Mouse (Mus musculus) heart, postnatal 10 days (tissue): ENCODE results near the gene Eif3i. TPM values are rescaled to one million over a fixed set of nuclear protein-coding genes. Genes with fewer than 3 reads are reported as not detected.

Experiments
- DNase-seq, 2 experiments: peaks; one replicate each; pipeline ENCODE4 v3.0.0; 2021
- intact Hi-C: fragments of 180-260 bp; cut with DNase I; formaldehyde crosslinking; loops from one replicate; pipeline ENCODE4 v1.15.1; 2025
- total RNA-seq, 2 experiments: library from RNA; stranded (reverse); gene quantifications; 2 replicates each; pipeline ENCODE4 v1.2.3; 2021

Eif3i gene
- total RNA-seq, 2 experiments from 2014 or later = 143 to 144 TPM

DNA sequence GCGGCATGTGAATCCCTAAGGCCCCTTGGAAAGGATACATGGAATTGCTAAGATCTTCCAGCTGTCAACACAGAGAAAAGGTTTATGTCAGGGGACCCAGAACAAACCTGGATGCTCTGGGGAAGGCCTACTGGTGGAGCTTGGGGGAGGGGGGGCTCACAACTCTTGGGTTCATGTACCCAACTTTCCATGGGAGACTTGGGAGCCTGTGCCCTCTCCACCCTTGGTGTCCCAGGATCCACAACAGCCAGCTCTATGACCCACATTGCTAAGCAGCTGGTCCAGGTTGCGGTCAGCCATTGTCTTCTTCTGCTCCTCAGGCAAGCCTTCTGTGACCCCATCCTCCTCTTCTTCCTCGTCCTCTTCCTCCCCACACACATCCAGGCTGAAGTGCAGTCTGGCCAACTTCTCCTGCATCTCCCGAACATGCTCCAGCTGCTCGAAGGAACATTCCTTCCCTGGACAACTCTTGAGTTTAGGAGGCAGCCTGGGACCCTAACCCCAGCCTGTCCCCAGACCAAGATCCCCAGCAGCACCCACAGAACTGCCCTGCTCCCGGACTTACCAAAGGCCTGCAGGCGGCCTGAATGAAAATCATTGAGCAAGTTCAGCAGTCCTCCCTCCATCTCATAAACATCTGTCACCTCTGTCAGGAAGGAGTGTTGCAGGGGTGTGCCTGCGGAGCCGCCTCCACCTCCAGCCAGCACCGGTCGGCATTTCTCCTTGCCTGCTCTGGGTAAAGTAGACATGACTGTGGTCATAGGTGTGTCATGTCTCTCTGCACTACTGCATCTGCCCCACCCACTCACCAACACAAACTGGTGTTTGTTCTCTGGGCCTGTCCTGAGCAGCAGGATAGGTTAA lies 20.2 kb upstream of the Eif3i start:
- DNase-seq = no peak
- intact Hi-C loops = no loop called here

- intact Hi-C loops = no loop called here
- DNase-seq = peak; percentile 97 to 98
These were observed 18.6 kb upstream of the Eif3i start, which contains the start of gene Iqcc for GRCm38 (mm10) chr4:129618786-129619691. TSS of gene Iqcc (minus strand) at chr4:129619099.

DNA sequence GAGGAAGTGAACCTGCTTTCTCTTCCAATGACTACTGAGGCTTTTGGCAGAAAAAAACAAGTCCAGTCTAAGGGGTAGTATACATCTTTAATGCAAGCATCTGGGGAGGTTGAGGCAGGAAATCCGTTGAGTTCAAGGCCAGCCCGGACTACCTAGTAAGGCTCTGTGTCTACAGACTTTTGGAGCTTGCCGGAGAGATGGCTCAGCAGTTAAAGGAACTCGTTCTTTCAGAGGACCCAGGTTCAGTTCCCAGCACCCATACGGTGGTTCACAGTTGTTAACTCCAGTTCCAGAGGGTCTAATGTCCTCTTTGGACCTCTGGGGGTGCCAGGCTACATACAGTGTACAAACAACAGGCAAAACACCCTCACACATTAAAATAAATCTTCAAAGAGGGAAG lies 17.6 kb upstream of the Eif3i start:
- no peak for DNase-seq
- intact Hi-C loops = no loop called here

- no peak for DNase-seq
- intact Hi-C loops = no loop called here
These were observed 16.7 kb upstream of the Eif3i start for GRCm38 (mm10) chr4:129617121-129617641.

DNA sequence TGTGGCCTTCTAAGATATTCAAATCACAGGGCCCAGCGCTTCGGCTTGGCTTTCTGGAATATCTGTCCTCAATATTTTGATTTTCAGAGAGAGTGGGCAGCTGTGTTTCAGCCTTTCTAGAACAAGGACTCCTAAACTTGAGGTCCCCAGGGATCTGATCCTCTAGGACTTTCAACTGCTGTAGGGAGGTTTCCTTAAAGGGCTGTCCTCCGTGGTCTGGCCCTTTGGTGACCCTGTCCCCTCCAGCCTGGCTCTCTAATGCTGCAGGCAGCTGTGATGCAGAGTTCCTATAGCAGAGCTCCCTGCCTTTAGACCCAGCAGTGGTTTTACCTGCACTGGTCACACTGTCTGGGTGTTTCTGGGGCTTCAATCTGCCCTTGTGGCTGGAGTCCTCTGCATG lies 16.2 kb upstream of the Eif3i start:
- DNase-seq = no peak
- intact Hi-C loops = no loop called here

- intact Hi-C loops = no loop called here
- DNase-seq = no peak
These were observed 15.4 kb upstream of the Eif3i start for GRCm38 (mm10) chr4:129615801-129616290.

DNA sequence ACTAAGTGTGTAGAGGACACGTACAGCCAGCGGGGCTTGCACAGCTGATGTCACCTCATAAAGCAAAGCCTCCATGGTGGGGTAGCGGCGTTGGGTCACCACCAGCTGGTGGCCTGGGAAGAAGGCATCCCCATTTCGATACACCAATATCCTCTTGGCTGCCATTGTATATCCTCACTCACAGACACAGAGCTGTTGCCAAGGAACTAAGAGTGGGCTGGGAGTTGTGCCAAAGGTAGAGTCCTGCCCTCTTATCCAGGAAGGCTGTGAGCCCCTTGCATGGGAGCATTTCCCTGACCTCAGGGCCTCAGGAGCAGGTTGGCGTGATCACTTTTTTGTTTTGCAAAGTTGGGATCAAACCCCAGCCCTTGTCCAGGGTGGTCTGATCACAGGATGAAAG lies 13.6 kb upstream of the Eif3i start, which contains the start of gene Dcdc2b:
Dcdc2b (minus strand) TSS at position 165 of the 400 bp plus-strand sequence.
- intact Hi-C loops = no loop called here
- DNase-seq = peak; percentile 69 to 79

DNA sequence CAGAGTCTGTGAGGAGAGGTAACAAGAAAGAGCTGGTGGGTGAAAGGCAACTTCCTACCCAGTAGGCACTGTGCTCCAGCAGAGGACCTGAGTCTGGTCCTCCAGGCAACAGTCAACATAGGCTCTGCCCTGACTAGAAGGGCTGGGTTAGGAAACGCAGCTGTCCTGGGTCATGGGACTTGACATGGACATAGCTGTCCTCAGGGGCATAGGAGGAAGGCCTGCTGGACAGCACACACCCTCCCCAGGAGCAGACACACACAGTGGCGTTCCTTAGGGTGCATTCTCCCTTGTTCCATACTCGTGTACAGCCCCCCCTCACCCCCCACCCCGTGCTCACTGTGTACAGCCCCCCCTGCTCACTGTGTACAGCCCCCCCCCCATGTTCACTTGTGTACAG lies 10.0 kb upstream of the Eif3i start:
- intact Hi-C loops = no loop called here
- DNase-seq = no peak

DNA sequence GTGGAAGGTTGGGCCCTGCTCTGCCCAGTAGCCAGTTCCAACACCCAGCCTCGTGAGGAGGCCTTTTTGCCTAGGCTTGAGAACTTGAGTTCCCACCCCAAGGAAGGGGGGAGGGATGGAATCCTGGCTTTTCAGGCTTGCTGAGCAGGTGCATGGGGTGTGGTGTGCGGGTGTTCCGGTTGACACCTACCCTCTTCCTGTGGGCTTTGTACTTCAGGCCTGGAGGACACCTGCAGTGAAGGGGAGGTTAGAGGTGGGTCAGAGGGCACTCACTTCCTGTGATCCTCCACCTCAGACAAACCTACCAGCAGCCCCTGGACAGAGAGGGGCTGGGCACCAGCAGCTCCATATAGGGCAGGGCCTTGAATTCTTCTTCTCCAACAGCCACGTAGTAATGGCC lies 9.6 kb upstream of the Eif3i start:
- no peak for DNase-seq
- intact Hi-C loops = no loop called here

GRCm38 (mm10) chr4:129609139-129609631 lies 8.7 kb upstream of the Eif3i start:
- DNase-seq = no peak
- intact Hi-C loops = loop anchor here (2.0 to 10.0 kb wide), 2 partner anchors 60 to 114 kb away; partner anchors contain the start of genes Fam229a and Tssk3

DNA sequence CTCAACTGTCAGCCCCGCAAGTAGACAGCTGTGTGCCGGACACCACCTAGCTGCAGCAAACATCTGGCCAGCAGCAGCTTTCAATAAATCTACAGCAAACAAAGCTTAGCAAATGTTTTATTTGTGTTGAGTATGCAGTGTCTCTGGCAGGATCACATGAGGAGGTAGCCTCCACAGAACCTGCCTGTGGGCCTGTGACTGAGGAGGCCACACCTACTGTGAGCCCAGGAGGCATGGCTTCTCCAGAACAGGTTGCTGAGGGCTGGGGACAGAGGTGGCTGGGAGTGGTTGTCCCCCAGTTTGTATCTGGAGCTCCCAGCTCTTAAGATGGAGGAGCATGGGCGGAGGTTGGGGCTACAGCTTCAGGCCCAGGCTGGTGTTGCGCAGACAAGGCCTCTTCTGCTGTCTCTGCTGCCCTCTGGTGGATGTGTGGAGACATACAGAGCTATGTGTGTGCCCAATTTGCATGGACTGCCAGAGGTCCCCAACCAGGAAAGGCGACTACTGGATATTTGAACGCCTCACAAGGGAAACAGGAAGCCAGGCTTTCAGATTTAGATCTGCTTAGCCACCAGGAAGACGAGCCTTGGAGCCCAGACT lies 8.1 kb upstream of the Eif3i start:
- DNase-seq = peak; percentile 87 to 92
- intact Hi-C loops = loop anchor here (1.0 to 10.0 kb wide), 3 partner anchors 23 to 114 kb away; partner anchors contain the start of genes Fam229a and Tssk3

DNA sequence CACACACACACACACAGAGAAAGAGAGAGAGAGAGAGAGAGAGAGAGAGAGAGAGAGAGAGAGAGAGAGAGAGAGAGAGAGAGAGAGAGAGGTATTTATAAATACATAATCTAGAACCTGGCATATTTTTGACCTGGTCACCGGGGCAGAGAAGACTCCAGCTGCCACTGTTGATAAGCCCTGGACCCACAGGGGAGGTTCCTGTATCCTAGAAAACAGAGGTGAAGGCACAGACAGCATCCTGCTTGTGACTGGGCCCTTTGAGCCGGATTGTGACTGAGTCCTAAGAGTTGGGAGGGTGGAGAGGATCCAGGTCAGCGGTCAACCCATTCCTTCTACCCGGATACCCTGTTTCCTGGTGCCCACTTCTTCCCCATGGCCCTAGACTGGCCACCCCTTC lies 11.6 kb downstream of the Eif3i start:
- no peak for DNase-seq
- intact Hi-C loops = no loop called here

DNA sequence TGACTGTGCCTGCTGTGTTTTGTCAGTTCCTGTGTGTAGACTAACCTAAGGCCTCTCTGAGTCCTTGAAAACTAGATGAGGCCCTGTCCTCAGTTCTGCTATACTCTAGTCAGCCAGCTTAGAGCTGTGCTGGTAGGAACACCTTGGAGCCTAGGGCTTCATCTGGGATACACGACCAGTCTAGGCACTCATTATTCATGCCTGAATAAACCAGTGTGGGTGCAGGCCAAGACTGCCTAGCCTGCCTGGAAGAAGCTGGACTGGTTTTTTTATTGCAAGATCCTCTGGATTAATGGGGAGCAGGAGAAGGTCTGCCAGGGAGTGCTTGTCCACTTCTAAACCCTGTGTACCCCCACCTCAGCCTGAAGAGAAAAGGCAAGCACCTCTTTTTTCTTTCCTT lies 13.5 kb downstream of the Eif3i start:
- no peak for DNase-seq
- intact Hi-C loops = no loop called here

DNA sequence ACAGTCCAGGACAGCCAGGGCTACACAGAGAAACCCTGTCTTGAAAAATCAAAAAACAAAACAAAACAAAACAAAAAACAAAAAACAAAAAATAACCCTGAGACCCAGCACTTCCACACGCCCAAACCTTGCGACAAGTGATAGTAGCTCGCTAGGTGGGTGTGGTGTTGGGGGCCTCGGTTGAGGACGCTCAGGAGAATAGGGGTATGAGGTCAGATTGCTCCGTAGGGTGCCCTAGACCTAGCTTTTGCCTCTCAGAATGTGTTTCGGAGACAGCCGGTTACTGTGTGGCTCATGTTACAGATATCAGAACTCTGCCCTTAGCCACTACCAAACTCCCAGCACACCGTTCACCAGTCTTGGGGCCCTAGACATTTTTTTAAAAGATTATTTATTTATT lies 14.7 kb downstream of the Eif3i start:
- intact Hi-C loops = loop anchor here (1.0 kb wide), 1 partner anchor 23 kb away; no protein-coding TSS in a partner anchor
- no peak for DNase-seq

GRCm38 (mm10) chr4:129584884-129585608 lies 15.4 kb downstream of the Eif3i start:
- intact Hi-C loops = loop anchor here (1.0 kb wide), 1 partner anchor 23 kb away; no protein-coding TSS in a partner anchor
- DNase-seq = peak; percentile 87 to 91

DNA sequence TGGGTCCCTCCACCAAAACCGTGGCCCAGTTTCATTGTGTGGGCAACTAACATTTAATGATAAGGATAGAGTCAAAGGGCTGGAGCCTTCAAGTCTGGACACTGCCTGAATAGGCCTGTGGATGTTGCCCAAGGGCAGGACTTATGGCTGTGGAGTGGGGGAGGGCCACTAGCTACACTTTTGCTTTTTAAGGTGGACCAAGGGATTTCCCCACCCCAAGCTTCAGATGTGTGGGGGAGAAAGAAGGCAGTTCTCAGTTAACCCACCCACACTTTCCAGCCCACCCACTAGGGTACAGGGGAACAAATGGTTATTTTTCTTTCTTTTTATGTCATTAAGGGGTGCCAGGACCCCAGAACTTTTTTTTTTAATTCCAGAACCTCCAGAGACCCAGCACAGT lies 16.1 kb downstream of the Eif3i start:
- no peak for DNase-seq
- intact Hi-C loops = no loop called here

- intact Hi-C loops = no loop called here
These were observed 18.2 kb downstream of the Eif3i start for GRCm38 (mm10) chr4:129582251-129582650.

GRCm38 (mm10) chr4:129580347-129580746 lies 20.1 kb downstream of the Eif3i start:
- DNase-seq = no peak
- intact Hi-C loops = no loop called here

More at GRCm38 (mm10) chr4:129582251-129582650, 18.2 kb downstream of the Eif3i start:
- DNase-seq = no peak

- DNase-seq = peak; percentile 48 to 60
These were observed 22.0 kb downstream of the Eif3i start, which contains the start of gene Fam167b for GRCm38 (mm10) chr4:129578466-129578865. TSS of gene Fam167b (minus strand) at chr4:129578549.

More at GRCm38 (mm10) chr4:129578466-129578865, 22.0 kb downstream of the Eif3i start, which contains the start of gene Fam167b:
- intact Hi-C loops = no loop called here
